Mouse (Mus musculus): ENCODE measurements around the gene Slc35f4.
A peak's percentile ranks its signal among the peaks of the same experiment; 100 is the strongest.
"Not testable (repeated sequence)": the region's sequence is repeated elsewhere in the genome, so short reads cannot be mapped to it uniquely, and the experiment has no call there.

Gene Slc35f4

DNA sequence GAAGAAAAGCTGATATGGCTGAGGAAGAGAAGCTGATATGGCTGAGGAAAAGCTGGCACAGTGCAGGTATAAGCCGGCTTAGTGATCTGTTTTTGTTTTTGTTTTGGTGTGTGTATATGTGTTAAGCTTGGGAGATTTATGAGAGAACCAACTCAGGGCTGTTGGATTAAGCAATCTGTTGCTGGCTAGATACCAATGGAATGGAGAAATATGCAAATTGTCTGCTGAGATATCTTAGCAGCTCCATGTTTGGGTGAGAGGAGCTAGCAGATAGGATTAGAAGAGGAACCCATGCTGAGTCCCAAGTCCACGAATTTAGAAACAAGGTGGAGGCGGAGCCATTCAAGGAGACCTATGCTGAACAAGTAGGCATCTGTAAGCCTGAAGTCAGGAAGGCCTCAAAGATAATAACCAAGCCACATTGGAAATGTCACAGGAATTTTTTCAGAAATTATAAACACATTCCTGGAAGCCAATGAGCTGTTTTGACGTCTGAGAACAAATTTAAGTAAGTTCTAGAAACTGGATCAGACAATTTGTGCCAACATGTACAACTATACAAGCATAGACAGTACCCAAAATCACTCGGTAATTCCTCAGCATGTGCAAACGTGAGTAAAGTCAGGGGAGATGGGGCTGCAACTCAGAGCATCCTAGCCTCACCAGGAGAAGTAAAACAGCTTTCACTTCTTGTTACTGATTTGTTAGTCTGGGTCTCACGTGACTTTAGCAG, 177.5 kb downstream of the Slc35f4 start:
- peak; percentile 5 for DNase-seq

DNA sequence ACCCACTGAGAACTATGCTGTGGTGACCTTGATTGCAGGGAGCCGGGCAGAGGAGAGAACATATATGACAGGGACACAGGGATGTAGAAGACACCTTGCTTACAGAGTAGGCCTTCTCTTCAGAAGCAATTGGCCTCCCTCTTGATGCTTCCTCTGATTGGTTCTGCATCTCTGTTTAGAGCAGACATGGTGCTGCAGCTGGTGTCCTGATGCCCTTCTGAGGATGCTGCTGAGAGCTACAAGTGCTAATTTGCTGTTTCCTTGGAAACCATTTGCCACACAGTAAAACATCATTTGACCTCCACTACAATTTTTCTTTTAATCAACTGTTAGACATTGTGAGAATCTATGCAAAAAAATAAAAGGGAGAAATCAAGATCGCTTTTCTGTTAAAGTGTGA, 180.0 kb downstream of the Slc35f4 start:
- DNase-seq: no peak

DNA sequence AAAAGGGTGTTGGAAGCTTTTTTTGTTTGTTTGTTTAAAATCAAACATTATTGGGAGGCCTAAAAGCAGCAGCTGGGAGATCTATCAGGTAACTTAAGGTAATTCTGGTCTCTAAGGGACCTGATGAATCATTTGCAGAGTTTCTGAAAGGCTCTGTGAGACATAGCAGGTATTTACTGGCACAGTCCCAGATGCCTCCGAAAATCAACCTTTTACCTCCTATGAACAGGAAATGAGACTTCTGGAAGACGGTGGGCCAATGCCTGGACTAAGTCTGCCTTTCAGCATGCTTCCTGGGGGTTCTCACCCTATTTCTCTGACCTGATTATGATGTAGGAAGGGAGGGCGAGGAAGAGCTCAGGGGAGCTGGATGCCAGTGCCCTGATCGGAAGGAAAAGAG, 188.8 kb downstream of the Slc35f4 start:
- DNase-seq: no peak

DNA sequence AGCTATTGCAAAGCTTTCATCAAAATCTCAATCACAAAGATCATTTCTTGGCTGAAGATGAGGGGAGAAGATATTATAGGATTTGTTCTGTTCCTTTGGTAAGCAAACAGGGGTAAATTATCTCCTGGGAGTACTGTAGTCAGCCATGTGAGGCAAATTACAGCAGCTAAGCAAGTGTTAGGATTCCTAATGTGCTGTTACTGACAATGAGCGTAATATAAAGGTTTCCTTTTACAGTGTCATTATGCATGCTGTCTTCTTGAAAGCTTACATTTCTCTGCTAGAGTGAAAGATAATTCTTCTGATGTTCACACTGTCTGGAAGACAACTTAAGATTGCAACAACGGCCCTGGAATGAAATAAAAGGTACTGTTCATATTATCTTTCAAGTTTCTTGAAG, 192.0 kb downstream of the Slc35f4 start:
- DNase-seq: no peak

DNA sequence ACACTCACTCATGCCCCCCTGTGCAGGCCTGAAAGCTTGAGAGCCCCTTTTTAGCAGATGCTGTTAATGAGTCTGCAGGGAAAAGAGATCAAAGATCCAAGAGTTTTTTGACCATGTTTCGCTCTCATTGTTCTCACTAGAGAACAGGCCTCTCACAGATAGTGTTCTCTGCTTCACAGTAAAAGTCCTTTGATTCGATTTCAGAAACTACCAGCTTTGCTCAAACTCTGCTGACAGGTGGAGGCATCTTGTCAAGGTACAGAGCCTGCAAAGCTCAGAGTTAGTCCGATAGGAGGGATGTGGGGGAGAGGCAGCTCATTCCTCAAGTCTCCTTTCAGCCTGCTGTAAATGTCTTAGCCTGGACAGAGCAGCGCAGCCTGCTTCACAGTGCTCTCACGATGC, 209.4 kb downstream of the Slc35f4 start:
- DNase-seq: no peak

DNA sequence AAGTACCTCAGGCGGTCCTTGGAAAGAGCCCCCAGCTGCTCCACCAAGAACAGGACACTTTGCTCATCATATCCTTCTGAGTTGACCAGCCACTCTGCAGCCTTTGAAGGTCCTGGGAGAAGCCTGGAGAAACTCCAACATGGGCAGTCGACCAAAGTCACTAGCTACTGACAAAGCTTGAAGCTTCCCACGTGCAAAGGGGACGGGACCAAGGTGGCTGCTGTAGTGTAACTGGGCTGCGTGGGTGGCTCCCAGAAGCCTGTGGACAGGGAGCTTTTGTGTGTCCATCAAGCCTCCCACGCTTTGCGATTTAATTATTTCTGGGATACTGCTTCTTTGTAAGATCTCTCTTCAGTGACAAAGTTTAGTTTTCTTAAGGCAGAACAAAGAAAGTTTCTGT, 211.9 kb downstream of the Slc35f4 start:
- no peak for DNase-seq

DNA sequence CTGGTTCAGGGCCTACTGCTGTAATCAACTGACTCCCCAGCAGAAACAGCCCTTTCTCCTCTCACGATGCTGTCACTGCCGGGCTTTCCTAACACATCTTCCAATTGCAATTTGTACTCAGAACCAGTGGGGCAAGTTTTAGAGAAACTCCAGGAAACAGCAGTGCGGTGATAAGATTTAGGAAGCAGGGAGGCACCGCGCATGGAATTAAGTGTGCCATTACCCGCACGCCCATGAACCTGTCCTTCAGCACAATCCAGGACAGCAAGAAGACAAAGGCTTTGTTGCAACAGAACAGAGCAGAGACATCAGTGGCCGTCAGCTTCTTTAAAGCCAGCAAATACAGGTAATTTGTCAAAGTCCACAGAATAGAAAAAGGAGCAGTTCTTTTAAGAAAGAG, 212.5 kb downstream of the Slc35f4 start:
- no peak for DNase-seq

DNA sequence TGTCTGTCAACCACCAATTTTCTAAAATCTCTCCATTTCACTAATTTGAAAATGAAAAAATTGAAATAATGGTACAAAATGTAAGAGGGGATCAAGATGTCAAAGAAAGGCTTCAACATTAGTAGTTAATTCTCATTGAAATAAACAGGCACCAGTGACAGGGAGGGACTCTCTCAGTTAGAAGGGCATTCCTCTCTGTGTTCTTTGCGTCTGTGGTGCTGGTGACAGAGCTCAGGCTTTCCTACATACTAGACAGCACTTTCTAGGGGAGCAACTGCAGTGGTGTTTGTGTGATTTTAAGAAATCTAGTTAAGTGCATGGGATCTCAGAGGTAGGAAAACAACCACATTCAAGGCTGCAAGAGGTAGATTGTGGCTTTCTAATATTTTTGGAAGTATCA, 214.3 kb downstream of the Slc35f4 start:
- no peak for DNase-seq

DNA sequence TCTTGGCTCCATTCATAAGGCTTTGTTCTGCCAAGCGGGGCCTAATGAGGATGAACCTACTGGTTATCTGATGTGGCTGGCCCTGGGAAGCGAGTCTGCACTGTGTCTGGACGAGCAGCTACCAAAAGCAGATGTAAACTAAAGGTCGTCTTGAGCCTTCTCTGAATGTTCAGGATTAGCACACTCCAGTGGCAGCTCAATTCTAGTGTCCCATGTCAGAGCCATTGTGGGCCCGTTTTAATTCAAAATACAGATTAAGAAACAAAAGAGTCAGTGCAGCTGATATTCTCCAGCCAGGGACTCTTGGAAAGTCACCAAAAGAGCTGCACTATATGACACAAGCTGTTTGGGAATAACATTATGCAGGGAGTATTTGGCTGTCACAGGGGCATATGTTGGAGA, 214.8 kb downstream of the Slc35f4 start:
- no peak for DNase-seq

DNA sequence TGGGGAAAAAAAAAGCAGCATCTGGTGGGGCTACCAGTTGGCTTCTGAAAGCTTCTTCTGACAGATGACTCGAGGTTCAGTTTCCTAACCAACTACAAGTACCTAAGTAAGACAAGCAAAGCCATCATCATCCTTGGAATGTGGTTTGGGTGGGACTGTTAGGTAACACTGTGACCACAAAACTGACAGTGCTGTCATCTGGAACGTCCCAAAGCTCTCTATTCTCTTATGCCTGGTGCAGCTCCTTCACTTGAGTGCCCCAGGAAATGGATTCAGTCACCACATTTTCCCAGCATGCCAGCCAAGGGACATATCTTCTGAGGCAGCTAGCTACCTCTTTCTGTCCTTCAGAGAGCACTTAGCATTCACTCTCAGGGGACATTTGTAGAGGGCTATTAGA, 216.2 kb downstream of the Slc35f4 start:
- no peak for DNase-seq

DNA sequence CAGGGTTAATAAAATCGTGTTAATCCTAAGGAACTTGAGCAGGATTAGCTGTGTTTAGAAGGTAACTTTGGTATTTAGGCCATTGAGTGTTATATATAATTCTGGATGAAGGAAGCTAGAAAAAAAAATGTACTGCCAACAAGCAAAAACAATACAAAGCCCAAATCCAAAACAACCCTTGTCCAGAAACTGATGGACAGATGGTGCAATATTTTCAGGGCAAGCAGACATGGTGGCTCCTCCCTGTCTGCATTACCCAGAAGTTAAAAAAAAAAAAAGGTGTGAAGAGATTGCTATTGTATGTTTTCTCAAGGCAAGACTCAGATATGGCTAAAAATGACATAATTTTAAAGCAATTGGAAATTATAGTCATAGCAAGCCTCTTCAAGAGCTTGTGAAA, 217.3 kb downstream of the Slc35f4 start:
- DNase-seq: no peak

DNA sequence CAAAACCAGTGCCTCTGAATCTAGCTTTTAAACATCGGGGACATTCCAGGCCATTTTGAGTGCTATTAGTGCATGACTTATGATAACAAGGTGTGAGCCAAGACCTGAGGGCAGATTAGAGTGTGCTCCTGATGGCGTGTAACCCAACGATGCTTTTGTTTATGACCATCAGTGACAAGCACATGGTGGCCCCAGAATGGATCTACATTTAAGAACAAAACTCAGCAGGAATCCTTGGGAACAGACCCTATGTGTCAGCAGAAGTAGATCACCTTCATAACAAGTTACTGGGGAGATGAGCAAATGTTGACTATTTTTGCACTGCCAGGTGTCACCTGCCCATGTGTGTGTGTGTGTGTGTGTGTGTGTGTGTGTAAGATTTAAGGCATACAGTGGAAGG, 218.0 kb downstream of the Slc35f4 start:
- no peak for DNase-seq

DNA sequence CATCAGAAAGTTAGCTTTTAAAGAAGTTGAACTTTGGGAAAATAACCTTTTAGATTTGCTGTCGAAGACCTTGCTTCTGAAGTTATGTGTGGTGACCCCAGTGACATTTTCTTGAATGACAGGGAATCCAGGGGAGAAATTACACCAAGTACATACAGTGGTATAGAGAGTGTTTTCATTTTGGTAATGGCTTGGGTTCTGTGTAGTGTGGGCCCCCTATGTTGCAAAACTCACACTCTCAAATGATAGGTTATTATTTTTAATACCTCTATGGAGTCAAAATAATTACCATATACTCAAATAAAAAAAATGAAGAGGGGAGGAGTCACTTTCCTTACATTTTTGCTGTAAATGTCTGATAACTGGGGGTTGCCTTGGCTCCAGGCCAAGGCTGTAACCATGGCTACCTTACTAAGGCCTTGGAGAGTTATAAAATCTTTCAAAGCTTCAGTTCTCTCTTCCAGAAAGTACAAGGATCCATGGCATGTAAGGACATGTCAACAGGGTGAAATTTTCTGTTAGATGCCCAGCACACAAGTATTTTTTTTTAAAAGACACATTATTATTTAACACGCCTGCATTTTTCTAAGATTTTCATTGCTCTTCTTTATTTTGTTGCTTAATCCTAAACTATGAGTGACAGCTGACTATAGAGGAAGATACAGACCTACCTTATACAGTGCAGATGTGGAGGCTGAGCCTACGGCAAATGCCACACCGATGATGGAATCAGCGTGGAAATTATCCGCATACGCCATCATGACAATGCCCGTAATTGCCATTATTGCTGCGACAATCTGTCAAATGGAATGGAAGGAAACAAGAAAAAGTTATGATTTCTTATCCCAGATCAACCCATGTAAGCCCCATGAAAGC, 220.1 kb downstream of the Slc35f4 start:
- DNase-seq: no peak

DNA sequence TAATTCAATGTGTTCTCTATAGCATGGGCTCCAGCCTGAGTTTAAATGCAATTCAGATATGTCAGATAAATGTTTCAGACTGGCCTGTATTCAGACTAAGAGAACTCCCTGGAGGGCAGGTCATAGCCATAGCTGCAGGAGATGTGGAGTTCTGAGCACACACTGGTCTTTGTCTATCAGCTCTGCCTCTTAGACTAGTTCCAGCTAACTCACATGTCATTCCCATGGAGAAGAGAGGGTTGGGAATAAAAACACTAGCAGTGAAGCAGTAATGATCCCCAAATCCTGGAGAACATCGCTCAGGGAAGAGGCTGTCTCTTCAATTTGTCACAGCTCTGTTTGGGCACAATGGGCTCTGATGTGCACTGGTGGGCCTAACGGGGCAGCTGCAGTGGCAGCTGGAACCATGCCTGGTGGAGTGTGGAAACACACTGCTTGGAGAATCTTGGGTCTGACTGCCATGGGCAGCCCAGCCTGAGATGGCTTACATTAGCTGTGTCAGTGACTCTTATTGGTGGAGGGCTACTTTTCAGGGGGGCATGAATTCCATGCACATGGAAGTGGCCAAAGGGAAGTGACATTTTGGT, 223.5 kb downstream of the Slc35f4 start:
- no peak for DNase-seq

DNA sequence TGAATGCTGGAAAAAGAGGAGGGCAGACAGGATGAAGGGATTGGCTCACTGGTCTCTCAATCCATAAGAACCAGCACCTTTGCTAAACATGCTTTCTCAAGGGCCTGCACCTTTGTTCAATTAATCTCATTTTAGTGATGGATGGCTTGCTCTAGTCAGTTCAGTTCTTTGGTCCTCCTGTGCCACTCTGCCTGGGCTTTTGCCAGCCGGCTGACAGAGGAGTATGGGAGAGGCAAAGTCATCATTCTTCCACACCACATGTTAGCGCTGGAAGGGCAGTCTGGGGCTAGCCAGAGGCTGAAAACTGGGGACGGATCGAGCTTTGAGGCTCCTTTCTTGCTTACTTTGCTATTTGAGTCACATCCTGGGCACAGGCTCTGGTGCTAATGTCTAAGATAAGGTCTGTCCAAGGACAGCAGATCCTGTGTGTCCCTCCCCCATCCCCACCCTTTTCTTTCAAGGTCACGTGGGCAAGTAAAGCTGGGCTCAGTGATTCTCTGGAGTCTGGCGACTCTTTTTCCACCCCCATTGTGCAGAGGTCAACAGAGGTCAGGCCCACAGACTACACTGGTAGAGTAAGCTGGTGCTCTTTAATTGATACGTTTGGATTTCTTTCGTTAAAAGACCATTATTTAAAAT, 224.7 kb downstream of the Slc35f4 start:
- DNase-seq: no peak

DNA sequence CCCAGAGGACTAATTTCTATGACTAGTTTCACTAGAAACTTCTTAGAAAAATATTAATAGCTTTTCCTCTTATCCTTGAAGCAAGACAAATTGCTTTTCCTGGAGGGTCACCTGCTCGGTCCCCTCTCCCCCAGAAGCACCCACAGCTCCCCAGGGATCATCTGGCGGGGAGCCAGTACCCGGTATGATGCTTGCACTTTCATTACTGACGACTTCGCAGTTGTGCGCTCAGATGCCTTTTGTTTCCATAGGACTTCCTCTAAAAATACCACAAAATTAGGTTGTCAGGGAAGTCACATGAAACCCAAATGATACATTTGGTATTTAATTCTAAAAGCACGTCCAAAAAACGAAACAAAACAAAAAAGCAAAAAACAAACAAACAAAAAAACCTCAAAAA, 225.5 kb downstream of the Slc35f4 start:
- DNase-seq: no peak

DNA sequence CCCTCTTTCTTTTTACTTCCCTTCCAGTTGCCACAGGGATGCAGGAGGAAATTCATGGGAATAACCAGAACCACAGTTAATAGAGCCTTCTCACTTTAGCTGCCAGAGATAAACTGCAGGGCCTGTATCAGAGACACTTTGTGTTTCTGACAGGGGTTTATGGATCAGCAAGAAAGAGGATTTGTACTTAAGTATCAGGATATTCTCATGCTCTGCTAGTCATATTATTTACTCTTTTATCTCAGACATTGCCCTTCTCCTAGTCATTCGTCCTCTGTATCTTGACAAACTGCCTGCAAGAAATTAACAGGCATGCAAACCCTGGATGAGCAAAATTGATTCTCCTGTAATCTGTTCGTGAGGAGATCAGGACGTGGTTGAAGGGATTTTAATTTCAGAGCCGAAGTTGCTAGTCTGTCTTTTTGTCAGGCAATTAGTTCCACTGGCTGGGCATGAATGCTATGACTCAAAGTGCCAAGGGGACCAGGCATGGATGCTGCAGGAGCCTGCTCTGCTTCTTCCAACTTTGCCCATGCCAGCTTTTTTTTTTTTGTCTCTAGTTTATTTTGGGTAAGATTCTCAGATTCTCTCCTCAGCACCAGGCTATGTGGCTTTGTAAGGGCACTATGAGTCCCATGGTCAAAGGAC, 231.9 kb downstream of the Slc35f4 start:
- DNase-seq: no peak

DNA sequence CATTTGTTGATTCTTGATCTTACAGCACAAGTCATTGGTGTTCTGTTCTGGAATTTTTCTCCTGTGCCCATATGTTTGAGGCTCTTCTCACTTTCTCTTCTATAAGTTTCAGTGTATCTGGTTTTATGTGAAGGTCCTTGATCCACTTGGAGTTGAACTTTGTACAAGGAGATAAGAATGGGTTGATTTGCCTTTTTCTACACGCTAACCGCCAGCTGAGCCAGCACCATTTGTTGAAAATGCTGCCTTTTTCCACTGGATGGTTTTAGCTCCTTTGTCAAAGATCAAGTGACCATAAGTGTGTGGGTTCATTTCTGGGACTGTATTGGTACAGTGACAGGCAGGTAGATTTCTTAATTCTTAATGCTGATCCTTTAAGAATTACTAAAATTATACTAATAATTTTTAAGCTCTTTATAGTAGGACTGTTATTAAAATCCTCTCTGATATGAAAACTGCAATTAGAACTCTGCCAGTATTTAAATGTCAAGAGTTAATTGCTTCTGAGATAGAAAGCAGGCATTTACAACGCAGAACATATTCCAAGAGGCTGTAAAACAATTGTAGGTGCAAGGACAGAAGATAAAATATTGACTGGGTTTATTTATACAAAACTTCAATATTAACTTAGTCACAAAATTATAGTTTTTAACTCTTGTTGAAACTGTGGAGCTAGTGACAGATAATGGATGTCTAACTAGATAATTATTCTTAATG, 235.7 kb downstream of the Slc35f4 start:
- no peak for DNase-seq

DNA sequence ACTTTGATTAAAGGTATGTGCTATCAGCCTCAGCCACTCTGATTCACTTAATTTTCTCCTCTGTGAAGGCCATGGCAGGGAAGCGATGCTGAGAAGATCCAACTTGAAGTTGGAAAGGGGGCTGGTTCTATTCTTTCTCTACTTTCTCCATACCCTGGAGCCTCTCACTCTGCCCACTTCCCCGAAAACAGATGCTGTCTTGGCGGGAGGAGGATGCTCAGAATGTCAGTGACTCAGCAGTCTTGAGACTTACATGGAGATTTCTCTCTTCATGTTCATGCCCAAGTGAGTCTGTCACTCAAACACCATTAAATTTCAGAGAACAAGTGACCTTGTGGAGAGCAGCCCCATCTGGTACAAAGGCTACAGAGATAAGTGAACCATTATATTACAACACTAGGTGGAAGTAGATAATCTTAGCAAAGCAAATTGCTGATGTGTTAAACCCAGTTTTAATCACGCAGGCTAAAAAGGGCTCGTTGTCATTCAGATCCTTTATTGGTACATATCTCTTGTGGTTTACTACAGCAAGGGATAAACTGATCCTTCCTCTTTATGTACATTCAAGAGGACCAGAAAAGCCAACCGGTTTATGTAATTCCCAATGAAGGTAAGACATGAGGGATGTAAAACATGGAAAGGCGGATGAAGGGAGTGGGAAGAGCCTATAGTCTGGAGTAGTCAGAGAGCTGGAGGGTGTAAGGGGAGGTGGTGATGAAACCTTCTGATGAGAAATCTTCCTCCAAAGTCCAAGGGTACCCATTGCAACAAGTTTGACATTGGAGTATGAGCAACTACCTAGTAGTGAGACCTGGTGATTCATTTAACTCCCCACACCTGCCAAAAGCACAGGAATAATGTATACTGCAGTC, 241.8 kb downstream of the Slc35f4 start:
- no peak for DNase-seq

DNA sequence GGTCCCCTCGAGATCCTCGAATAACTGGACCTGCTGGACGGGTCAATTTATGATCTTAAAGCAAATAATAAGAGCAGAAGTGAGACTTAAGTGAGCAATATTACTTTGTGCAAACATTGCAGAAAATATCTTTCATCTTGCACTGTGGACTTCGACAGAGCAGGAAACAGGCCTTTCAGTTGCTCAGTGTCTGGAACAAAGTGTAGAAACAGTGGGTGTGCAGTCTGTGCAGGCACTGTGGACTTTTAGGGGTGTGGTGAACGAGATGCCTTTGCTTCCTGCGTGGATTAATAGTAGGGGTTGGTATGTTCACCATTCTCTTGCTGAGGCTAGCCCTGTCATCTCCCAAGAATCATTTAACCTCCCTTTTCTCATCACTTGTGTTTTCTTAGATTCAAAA, 247.0 kb downstream of the Slc35f4 start:
- no peak for DNase-seq

DNA sequence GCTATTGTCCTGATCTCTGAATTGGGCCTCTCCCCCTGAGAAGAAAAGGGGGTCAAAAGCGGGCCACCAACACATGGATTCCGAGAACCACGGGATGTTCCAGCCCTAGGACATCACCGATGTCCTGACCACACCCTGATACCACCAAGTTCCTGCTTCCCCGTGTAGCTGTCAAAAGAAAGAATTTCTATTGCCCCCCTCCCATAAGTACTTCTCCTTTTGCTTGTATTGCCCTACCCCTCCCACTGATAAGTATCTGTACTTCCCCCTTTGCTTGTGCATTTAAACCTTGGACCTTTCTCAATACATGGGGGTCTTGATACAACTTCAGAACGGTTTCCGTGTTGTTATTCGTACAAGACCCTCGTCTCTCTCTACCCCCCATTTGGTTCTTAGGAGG, 247.4 kb downstream of the Slc35f4 start:
- not testable (repeated sequence) for DNase-seq
